Mouse (Mus musculus) spleen, adult 18-20 months (tissue): ENCODE measurements around the gene Bcs1l.
A peak's percentile ranks its signal among the peaks of the same experiment; 100 is the strongest.

ENCODE experiments used
- DNase-seq, 2 experiments: peaks; one replicate each; pipeline ENCODE4 v3.0.0; 2022; ENCODE audit warnings: mixed read lengths in 2 of 2

The Bcs1l gene

GRCm38 (mm10) chr1:74587773-74588445, at the start of gene Bcs1l, which contains the start of gene Zfp142:
Bcs1l (plus strand) TSS chr1:74588289.
Zfp142 (minus strand) TSS chr1:74588246.
- peak; percentile 94 to 96 for DNase-seq

DNA sequence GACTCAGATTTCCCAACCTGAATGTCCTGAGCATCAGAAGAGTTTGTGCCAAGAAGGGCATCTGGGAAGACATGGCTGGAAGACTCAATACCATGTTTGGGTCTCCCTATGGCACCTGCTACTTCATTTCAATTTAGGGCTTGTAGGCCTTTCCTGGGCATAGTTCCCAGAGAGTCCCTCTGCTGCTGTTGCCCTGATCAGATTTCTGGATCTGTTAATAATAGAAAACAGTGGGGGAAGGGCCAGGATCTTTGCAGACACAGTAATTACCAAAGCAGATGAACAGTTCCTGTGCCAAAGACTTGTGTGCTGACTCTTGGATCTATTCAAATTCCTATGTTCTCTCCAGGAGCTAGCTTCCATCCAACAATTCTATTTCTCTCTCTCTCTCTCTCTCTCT, 49.4 kb upstream of the Bcs1l start:
- no peak for DNase-seq

DNA sequence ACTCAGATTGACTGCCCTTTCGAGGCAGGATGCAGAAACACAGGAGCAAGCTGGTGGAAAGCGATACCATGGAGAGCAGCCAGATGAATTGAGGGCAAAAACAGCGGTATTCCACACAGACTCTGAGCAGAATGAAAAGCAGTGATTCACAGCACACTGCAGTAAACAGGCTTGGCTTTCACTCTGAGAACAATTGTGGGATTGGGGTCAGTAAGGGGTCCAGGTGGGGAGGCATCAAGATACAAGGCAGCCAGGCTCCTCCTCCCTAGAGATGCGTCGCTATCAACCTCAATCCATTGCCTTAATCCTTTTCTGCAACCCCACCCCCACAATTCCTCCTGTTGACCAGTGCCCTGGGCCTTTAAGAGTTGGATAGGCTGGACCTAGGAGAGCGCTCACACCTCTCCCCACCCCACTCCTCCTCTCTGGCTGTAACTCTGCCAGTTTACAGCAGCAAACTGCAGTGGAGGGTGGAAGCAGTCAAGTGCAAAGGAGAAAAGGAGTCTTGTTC, 45.6 kb upstream of the Bcs1l start, which contains the start of gene Plcd4:
Plcd4 (plus strand) TSS at position 438 of the 511 bp plus-strand sequence.
- DNase-seq, result no peak

- no peak for DNase-seq
These were observed 43.9 kb upstream of the Bcs1l start, which contains the start of gene Usp37 for GRCm38 (mm10) chr1:74544184-74544583. Usp37 (minus strand) TSS chr1:74544284.

- no peak for DNase-seq
These were observed 29.0 kb upstream of the Bcs1l start for GRCm38 (mm10) chr1:74559061-74559460.

GRCm38 (mm10) chr1:74565834-74566233, 22.3 kb upstream of the Bcs1l start:
- no peak for DNase-seq

GRCm38 (mm10) chr1:74569739-74570719, 18.1 kb upstream of the Bcs1l start:
- no peak for DNase-seq

DNA sequence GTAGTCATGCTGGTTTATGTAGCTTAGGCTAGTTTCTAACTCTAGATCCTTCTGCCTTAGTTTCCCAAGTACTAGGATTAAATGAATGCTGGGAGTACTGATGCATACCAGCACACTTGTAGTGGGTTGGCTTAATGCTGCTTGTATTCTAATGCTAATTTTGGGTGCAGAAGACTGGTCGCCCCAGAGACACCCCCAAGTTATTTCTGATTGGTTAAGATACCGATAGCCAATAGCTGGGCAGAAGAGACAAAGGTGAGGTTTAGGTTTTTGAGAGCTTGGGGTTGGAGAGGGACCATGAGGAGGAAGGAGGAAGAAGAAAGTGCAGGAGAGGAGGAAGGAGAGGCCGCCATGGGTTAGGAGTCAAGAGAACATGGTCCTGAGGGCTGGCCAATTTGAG, 5.5 kb upstream of the Bcs1l start:
- DNase-seq, result no peak

- no peak for DNase-seq
These were observed 3.3 kb upstream of the Bcs1l start for GRCm38 (mm10) chr1:74584616-74585398.

DNA sequence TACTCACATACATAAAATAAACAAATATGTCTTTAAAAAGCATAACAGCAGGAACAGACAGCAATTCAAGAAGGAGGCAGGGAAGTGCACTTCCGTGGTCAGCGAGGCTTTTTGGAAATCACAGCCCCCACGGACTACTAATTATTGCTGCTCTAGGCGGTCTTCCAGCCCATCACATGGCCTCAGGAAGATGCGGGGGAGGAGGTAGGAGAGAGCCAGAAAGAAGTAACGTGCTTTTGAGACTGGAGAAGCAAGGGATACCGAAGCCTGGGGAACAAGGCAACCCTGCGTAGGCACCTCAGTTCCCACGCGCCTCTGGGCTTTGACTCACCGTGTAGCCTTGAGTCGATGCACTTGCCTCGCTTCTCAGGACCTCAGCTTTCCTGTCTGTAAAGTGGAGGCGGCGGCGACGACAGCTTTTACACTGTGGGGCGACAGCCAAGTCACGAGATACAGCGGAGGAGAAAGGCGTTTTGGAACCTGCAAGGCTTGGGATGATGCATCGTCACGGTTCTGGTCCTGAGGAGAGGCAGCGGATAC, 786 bp upstream of the Bcs1l start:
- no peak for DNase-seq

GRCm38 (mm10) chr1:74594434-74594833, 6.3 kb downstream of the Bcs1l start:
- DNase-seq, result no peak

GRCm38 (mm10) chr1:74600501-74601266, 12.6 kb downstream of the Bcs1l start:
- no peak for DNase-seq

DNA sequence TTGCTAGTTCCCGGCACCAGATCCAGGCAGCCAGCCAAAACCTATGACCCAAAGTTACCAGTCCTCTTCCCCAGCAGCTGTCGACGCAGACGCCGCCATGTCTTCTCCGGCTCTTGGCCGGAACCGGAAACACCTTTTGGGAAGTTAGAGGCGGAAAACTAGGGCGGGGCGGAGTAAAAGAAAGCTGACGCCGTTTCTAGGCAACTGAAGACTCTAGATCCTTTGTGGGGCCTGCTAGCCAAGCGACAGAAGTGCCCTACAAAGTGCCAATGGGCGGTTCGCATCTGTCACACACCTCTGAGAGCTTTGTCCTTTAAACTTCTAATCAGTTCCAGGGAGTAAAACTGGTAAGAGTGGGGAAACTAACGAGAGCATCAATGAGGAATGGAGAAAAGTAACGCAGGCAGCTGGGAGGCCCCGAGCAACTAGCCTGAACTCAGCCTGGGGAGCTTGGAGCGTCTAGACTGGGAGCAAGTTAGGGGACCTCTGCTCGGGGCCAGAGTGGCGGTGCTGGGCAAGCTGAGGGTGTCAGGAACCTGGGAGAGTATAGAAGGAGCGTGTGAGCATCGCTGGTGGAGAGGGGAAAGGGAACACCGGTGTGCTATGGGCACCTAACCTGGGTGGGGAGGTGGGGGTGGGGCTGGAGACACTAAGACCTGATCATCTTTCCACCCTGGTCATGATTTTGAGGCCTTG, 13.3 kb downstream of the Bcs1l start, which contains the start of the genes Rnf25 and Stk36:
Rnf25 (minus strand) TSS at position 131 of the 696 bp plus-strand sequence.
Stk36 (plus strand) TSS at position 179 of the 696 bp plus-strand sequence.
- peak; percentile 63 to 71 for DNase-seq

- DNase-seq, result no peak
These were observed 36.1 kb downstream of the Bcs1l start for GRCm38 (mm10) chr1:74624183-74624582.

DNA sequence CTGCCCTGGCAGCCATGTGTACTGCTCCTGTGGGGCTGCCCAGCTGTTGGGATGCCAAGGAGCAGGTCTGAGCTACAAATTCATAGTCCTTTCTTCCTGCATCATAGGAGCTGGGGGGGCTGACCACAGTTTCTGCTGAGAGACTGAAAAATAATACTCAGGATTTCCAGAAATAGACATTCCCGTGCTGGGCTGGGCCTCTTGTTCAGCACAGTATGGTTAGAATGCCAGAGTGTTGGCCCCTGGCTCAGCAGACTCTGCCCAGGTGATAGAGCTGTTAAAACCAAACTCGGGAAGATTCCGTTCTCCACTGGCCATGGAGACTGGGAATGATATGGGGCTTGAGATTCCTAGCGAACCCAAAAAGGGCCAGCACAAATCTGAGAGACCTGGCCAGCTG, 38.0 kb downstream of the Bcs1l start:
- no peak for DNase-seq

DNA sequence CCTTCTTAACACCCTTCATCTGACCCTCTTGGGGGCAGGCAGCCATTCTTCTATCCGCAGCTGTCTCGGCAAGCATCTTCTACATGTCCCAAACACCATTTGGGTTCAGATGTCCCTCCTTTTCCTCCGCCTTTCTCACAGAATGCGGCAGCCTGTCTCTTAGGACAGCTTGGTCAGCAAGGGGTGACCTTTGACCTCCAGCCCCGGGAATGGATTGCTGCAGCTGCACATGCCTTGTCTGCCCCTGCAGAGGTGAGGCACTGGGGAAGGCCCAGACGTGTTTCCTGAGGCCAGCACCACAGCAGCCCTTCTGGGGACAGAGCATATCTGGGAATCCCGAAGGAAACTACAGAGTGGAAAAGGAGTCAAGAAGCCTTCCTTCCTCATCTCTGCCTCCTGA, 39.9 kb downstream of the Bcs1l start:
- no peak for DNase-seq

DNA sequence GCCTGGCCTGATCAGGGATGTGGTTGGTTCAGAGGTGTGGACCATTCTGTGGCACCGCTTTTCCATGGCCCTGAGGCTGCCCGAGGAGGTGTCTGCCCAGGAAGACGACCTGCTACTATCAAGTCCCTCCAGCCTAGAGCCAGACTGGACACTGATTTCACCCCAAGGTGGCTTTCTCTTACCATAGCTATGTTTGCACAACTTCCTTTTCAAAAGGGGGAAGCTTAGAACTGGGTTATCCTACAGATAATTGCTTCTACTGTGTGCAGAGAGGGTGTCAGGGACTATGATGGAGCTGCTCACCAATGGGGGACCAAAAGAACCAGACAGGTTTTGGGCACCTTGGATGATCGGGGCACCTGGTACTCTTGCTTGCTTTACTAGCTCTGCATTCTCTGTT, 44.6 kb downstream of the Bcs1l start:
- DNase-seq, result no peak
